In genomic region chr3:94886316-94887224, GRCm38 (mm10) we compare ENCODE assay signal across 8 mouse cellular contexts. TPM values are rescaled to one million over a fixed set of nuclear protein-coding genes. Genes with fewer than 3 reads are reported as not detected.
DNase-seq lines count a peak whose midpoint lies in the region; ATAC-seq lines count a peak whose summit lies in the region.

Gene Psmb4, minus strand, starts transcription at chr3:94886961.

- peak within 1 kb of the TSS; percentile 92 for H3K9ac ChIP-seq in hindbrain, embryonic 11.5 days (ENCODE audit: low read depth, low read length)

- no peaks in the 10 kb centered on the region for H3K27me3 ChIP-seq in hindbrain, embryonic 11.5 days (ENCODE audit: control insufficient read depth, insufficient read depth, low read length)

- H3K27ac ChIP-seq in hindbrain, embryonic 11.5 days (ENCODE audit: low read depth, low read length) = peak within 1 kb of the TSS; percentile 76

- 0 out of 2 replicates have a peak, but pooled peaks cover 3% of the 10 kb centered on the region for H3K36me3 ChIP-seq in hindbrain, embryonic 11.5 days (ENCODE audit: control insufficient read depth, insufficient read depth, low read length)

- H3K4me3 ChIP-seq in hindbrain, embryonic 11.5 days (ENCODE audit: low read depth, low read length) = peak within 1 kb of the TSS; percentile 95

- peak within 1 kb of the TSS; percentile 73 for H3K4me2 ChIP-seq in hindbrain, embryonic 11.5 days (replicated peaks; ENCODE audit: low read depth, low read length)

- no peaks in the 10 kb centered on the region for H3K9me3 ChIP-seq in hindbrain, embryonic 11.5 days (ENCODE audit: control insufficient read depth, low read length)

- 1% methylated on average over 61 of the region's 61 CpGs for WGBS in hindbrain, embryonic 11.5 days

- peak; percentile 86 for DNase-seq in Muller cell, postnatal 12 days (ENCODE audit: inconsistent ontology term)
- peak; percentile 86 for DNase-seq in cerebellum, adult 9-10 months
- peak; percentile 81 to 91 for DNase-seq in frontal cortex, adult 2 months (ENCODE audit: extremely low spot score in 1 of 2, low spot score in 1 of 2)
- DNase-seq in hindbrain, embryonic 11.5 days (ENCODE audit: low spot score) = peak; percentile 93
- peak; percentile 83 for DNase-seq in layer of hippocampus, postnatal 10 days (ENCODE audit: low spot score in 2 of 2)
- peak; percentile 92 for DNase-seq in lung, postnatal 10 days
- peak; percentile 76 for DNase-seq in ovary, postnatal 36 days (ENCODE audit: low spot score)
- peak; percentile 82 for DNase-seq in thymus, postnatal 25 days

- H3K4me1 ChIP-seq in hindbrain, embryonic 11.5 days (replicated peaks; ENCODE audit: control insufficient read depth, insufficient read depth, low read length) = peaks cover 3% of the 10 kb centered on the region; the same call in 1 of the 2 replicates

- ATAC-seq in hindbrain, embryonic 11.5 days (ENCODE audit: low FRiP score) = peak; percentile 87

RNA-seq across cellular contexts. Expression of gene Psmb4, which starts in this region (rescaled TPM):
- 245 and 253 TPM in 2 replicates for polyA plus RNA-seq in frontal cortex, adult 2 months (2012; rRNA removed)
- 357 and 379 TPM in 2 replicates for polyA plus RNA-seq in hindbrain, embryonic 11.5 days (2014; fragmentation: Nextera tagmentation; extraction: Ambion mirVana)
- 100 to 1,000 TPM; 289 to 312 TPM for total RNA-seq in layer of hippocampus, postnatal 10 days (2021)

Comparison
In these comparisons a context has a peak if more than half of its experiments do, and no peak if none do; other contexts are left out.
1. Peak in every context shown above with its lines: DNase-seq, ATAC-seq, H3K4me3 ChIP-seq and H3K27ac ChIP-seq.